10 mouse cellular contexts compared by ENCODE assay signal in the genomic region with DNA sequence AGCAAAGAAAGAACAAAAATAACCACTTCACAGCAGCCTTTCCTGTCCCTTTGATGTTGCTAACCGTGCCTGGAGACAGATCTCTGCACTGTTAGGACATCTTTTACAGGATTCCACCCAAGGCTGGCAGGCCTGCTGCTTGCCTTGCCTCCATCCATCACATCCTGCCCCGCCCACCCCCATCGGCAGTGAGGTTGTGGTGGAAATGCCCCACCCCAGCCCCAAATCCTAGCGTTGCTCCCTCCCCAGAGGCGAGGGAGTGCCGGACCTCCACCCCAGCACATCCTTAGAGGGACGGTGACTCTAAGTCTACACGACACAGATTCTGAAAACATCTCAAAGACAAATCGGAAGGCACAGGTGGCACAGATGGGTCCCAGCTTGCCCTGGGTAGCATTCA.
DNase-seq lines count a peak whose midpoint lies in the region; ATAC-seq and TF ChIP-seq lines count a peak whose summit lies in the region.
"Had no signal": no experiment of that assay in that cellular context is flagged by ENCODE, and none has a peak within 500 bp of the region (broad histone marks: within the 10 kb centered on the region; RNA-seq: fewer than 3 reads in every experiment).

No protein-coding gene starts in this region.

- H3K4me2 ChIP-seq in forebrain, embryonic 12.5 days: no peak overlapping the region
- no peak overlapping the region for H3K4me2 ChIP-seq in forebrain, postnatal 0 days (ENCODE audit: low read depth)
- H3K4me2 ChIP-seq in lung, embryonic 14.5 days: no peak overlapping the region

- 0 out of 2 replicates have a peak overlapping the region, but pooled peaks have one; percentile 31 for H3K27ac ChIP-seq in forebrain, embryonic 12.5 days
- no peak overlapping the region for H3K27ac ChIP-seq in forebrain, postnatal 0 days (ENCODE audit: low read depth, low read length)
- H3K27ac ChIP-seq in lung, embryonic 14.5 days (ENCODE audit: low read depth): peak overlapping the region; percentile 2; the same call in 1 of the 2 replicates

- no peaks in the 10 kb centered on the region for H3K27me3 ChIP-seq in forebrain, embryonic 12.5 days
- no peaks in the 10 kb centered on the region for H3K27me3 ChIP-seq in forebrain, postnatal 0 days (ENCODE audit: insufficient read depth, low read length)
- H3K27me3 ChIP-seq in lung, embryonic 14.5 days (ENCODE audit: insufficient read depth, low read length): no peaks in the 10 kb centered on the region

- H3K9ac ChIP-seq in forebrain, embryonic 12.5 days: no peak overlapping the region
- no peak overlapping the region for H3K9ac ChIP-seq in forebrain, postnatal 0 days
- H3K9ac ChIP-seq in lung, embryonic 14.5 days: no peak overlapping the region

- 73% methylated on average over 9 of the region's 9 CpGs for WGBS in forebrain, embryonic 12.5 days
- 56% methylated on average over 9 of the region's 9 CpGs for WGBS in forebrain, postnatal 0 days
- WGBS in lung, embryonic 14.5 days: 34% methylated on average over 9 of the region's 9 CpGs
- WGBS in lung, adult 2 months: 38% methylated on average over 9 of the region's 9 CpGs

- H3K4me3 ChIP-seq in forebrain, embryonic 12.5 days (replicated peaks): no peak overlapping the region
- H3K4me3 ChIP-seq in forebrain, postnatal 0 days (ENCODE audit: low read depth, low read length): no peak overlapping the region
- no peak overlapping the region for H3K4me3 ChIP-seq in lung, embryonic 14.5 days (ENCODE audit: low read depth, low read length)
- no peak overlapping the region for H3K4me3 ChIP-seq in lung, adult 2 months (replicated peaks; ENCODE audit: extremely low read depth, low read depth, low read length)

- no peaks in the 10 kb centered on the region for H3K9me3 ChIP-seq in forebrain, embryonic 12.5 days
- 0 out of 2 replicates have a peak, but pooled peaks cover 3% of the 10 kb centered on the region for H3K9me3 ChIP-seq in forebrain, postnatal 0 days (ENCODE audit: low read length)
- H3K9me3 ChIP-seq in lung, embryonic 14.5 days (ENCODE audit: low read depth, low read length): no peaks in the 10 kb centered on the region

- H3K4me1 ChIP-seq in forebrain, embryonic 12.5 days: peaks cover 27% of the 10 kb centered on the region
- 0 out of 2 replicates have a peak, but pooled peaks cover 4% of the 10 kb centered on the region for H3K4me1 ChIP-seq in forebrain, postnatal 0 days (ENCODE audit: insufficient read depth)
- H3K4me1 ChIP-seq in lung, embryonic 14.5 days (ENCODE audit: insufficient read depth): no peaks in the 10 kb centered on the region
- no peaks in the 10 kb centered on the region for H3K4me1 ChIP-seq in lung, adult 2 months (ENCODE audit: control insufficient read depth, insufficient read depth, low read length)

- no peak for ATAC-seq in forebrain, embryonic 12.5 days (ENCODE audit: low FRiP score)
- no peak for ATAC-seq in forebrain, postnatal 0 days
- no peak for ATAC-seq in lung, embryonic 14.5 days (ENCODE audit: insufficient read depth)

- no peak for TF ChIP-seq POLR2A in lung, adult 2 months (IDR thresholded peaks at IDR 0.05; ENCODE audit: borderline replicate concordance, extremely low read depth, low read depth, low read length)

- no peak for DNase-seq in forebrain, postnatal 0 days
- no peak for DNase-seq in lung, embryonic 14.5 days
- no peak for DNase-seq in lung, adult 2 months
- peak; percentile 20 for DNase-seq in kidney, adult 9 months
- peak; percentile 11 for DNase-seq in lung, postnatal 25 days (ENCODE audit: low spot score)
- no peak for DNase-seq in Muller cell, postnatal 12 days (ENCODE audit: inconsistent ontology term)
- no peak for DNase-seq in embryo, embryonic 10.5 days (ENCODE audit: low spot score)
- DNase-seq: B cell, adult 2 months; gastrocnemius, postnatal 36 days had no signal

- H3K36me3 ChIP-seq in forebrain, embryonic 12.5 days (replicated peaks): no peaks in the 10 kb centered on the region
- no peaks in the 10 kb centered on the region for H3K36me3 ChIP-seq in forebrain, postnatal 0 days (ENCODE audit: insufficient read depth)
- H3K36me3 ChIP-seq in lung, embryonic 14.5 days (ENCODE audit: insufficient read depth): no peaks in the 10 kb centered on the region

- TF ChIP-seq CTCF in forebrain, postnatal 0 days (IDR thresholded peaks at IDR 0.05; ENCODE audit: low read depth): no peak
- TF ChIP-seq CTCF in lung, embryonic 14.5 days (IDR thresholded peaks at IDR 0.05; ENCODE audit: low read depth): no peak
- TF ChIP-seq CTCF in lung, adult 2 months (IDR thresholded peaks at IDR 0.05; ENCODE audit: insufficient read depth, low read length): no peak

Comparison
In these comparisons a context has a peak if more than half of its experiments do, and no peak if none do; other contexts are left out.
1. DNase-seq: peak in kidney, adult 9 months (single experiment) and lung, postnatal 25 days (single experiment); none in forebrain, postnatal 0 days (single experiment), lung, embryonic 14.5 days (single experiment), lung, adult 2 months (single experiment), Muller cell, postnatal 12 days (single experiment) and embryo, embryonic 10.5 days (single experiment).